Mouse (Mus musculus): ENCODE results near the gene Naf1. TPM values are rescaled to one million over a fixed set of nuclear protein-coding genes. Genes with fewer than 3 reads are reported as not detected.

Gene Naf1
- polyA plus RNA-seq, 1 experiment from 2014 or later = 5.2 TPM

GRCm38 (mm10) chr8:66891879-66892278 lies 31.9 kb downstream of the Naf1 start:
- ATAC-seq (replicated peaks; ENCODE audit: low FRiP score, low TSS enrichment, low read depth) = no peak
- no peak overlapping the region for H3K4me3 ChIP-seq (ENCODE audit: low read depth, low read length)
- no peak overlapping the region for H3K9ac ChIP-seq (ENCODE audit: low read length)
- no peak overlapping the region for H3K4me2 ChIP-seq (ENCODE audit: low read length)
- 84% methylated on average over 2 of the region's 2 CpGs for WGBS
- no peak overlapping the region for H3K27ac ChIP-seq (ENCODE audit: low read depth)
- no peaks in the 10 kb centered on the region for H3K27me3 ChIP-seq (replicated peaks; ENCODE audit: control insufficient read depth, insufficient read depth, low read length)
- H3K4me1 ChIP-seq (replicated peaks; ENCODE audit: control insufficient read depth, insufficient read depth, low read length) = no peaks in the 10 kb centered on the region
- no peak for DNase-seq (ENCODE audit: low spot score)
- H3K36me3 ChIP-seq (ENCODE audit: control insufficient read depth, insufficient read depth, low read length) = peaks cover 7% of the 10 kb centered on the region; the same call in 1 of the 2 replicates
- H3K9me3 ChIP-seq (ENCODE audit: control insufficient read depth, low read length) = no peaks in the 10 kb centered on the region

DNA sequence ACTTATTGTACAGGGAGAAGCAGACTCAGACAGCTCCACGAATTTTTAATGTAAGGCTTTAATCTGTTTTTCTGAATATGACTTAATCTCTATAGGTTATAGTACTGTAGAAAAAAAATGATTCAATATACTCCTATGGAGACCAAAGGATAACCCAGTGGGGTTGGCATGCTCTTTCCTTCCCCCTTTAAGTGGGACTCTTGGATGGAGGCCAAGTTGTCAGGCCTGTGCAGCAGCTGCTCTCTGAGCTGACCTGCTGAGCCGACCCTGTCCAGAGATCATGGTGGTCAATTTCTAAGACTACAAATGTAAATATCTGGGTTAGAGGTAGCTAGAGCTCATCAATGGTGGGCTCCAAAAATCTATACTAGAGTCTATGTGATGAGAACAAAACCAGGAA lies 45.0 kb downstream of the Naf1 start:
- H3K27me3 ChIP-seq (replicated peaks; ENCODE audit: control insufficient read depth, insufficient read depth, low read length) = no peaks in the 10 kb centered on the region
- no peak overlapping the region for H3K4me2 ChIP-seq (ENCODE audit: low read length)
- no peak overlapping the region for H3K9ac ChIP-seq (ENCODE audit: low read length)
- H3K27ac ChIP-seq (ENCODE audit: low read depth) = no peak overlapping the region
- 65% methylated on average over 2 of the region's 2 CpGs for WGBS
- H3K4me3 ChIP-seq (ENCODE audit: low read depth, low read length) = no peak overlapping the region
- DNase-seq (ENCODE audit: low spot score) (no peak), ATAC-seq (replicated peaks; ENCODE audit: low FRiP score, low TSS enrichment, low read depth) (no peak)
- H3K4me1 ChIP-seq (replicated peaks; ENCODE audit: control insufficient read depth, insufficient read depth, low read length) = no peaks in the 10 kb centered on the region
- no peaks in the 10 kb centered on the region for H3K36me3 ChIP-seq (ENCODE audit: control insufficient read depth, insufficient read depth, low read length)
- no peaks in the 10 kb centered on the region for H3K9me3 ChIP-seq (ENCODE audit: control insufficient read depth, low read length)

- H3K9ac ChIP-seq (ENCODE audit: low read length) = no peak overlapping the region
- DNase-seq (ENCODE audit: low spot score) = no peak
- no peaks in the 10 kb centered on the region for H3K36me3 ChIP-seq (ENCODE audit: control insufficient read depth, insufficient read depth, low read length)
- no peaks in the 10 kb centered on the region for H3K4me1 ChIP-seq (replicated peaks; ENCODE audit: control insufficient read depth, insufficient read depth, low read length)
- no peaks in the 10 kb centered on the region for H3K27me3 ChIP-seq (replicated peaks; ENCODE audit: control insufficient read depth, insufficient read depth, low read length)
- H3K9me3 ChIP-seq (ENCODE audit: control insufficient read depth, low read length) = no peaks in the 10 kb centered on the region
- H3K27ac ChIP-seq (ENCODE audit: low read depth) = no peak overlapping the region
- ATAC-seq (replicated peaks; ENCODE audit: low FRiP score, low TSS enrichment, low read depth) = no peak
- H3K4me2 ChIP-seq (ENCODE audit: low read length) = no peak overlapping the region
- H3K4me3 ChIP-seq (ENCODE audit: low read depth, low read length) = no peak overlapping the region
- 92% methylated on average over 4 of the region's 4 CpGs for WGBS
Measured at GRCm38 (mm10) chr8:66905557-66905956, 45.5 kb downstream of the Naf1 start.

- no peak overlapping the region for H3K27ac ChIP-seq (ENCODE audit: low read depth)
- DNase-seq (ENCODE audit: low spot score) = no peak
- 82% methylated on average over 8 of the region's 8 CpGs for WGBS
- ATAC-seq (replicated peaks; ENCODE audit: low FRiP score, low TSS enrichment, low read depth) = no peak
- H3K36me3 ChIP-seq (ENCODE audit: control insufficient read depth, insufficient read depth, low read length) = no peaks in the 10 kb centered on the region
- H3K4me3 ChIP-seq (ENCODE audit: low read depth, low read length) = no peak overlapping the region
- H3K27me3 ChIP-seq (replicated peaks; ENCODE audit: control insufficient read depth, insufficient read depth, low read length) = no peaks in the 10 kb centered on the region
- no peak overlapping the region for H3K9ac ChIP-seq (ENCODE audit: low read length)
- H3K4me2 ChIP-seq (ENCODE audit: low read length) = no peak overlapping the region
- H3K4me1 ChIP-seq (replicated peaks; ENCODE audit: control insufficient read depth, insufficient read depth, low read length) = no peaks in the 10 kb centered on the region
- no peaks in the 10 kb centered on the region for H3K9me3 ChIP-seq (ENCODE audit: control insufficient read depth, low read length)
Measured at GRCm38 (mm10) chr8:66906116-66906515, 46.1 kb downstream of the Naf1 start.

DNA sequence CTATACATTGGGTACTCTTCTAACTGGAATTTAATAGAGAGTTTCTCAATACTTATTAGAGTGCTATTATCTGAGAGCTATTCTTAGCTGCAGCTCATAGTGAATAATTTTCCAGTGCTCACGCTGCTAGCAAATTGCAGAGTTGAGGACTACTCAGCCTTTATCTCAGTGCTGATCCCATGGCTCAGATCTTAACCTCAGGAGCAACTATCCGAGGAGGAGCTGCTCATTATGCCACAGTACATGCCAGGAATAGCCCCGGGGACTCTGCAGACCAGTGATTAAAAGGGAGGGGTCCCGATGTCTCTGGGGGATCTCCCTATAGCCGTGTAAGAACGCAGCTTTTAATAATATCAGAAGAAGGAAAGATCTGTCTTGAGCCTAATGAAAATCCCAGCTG lies 50.7 kb downstream of the Naf1 start:
- no peak overlapping the region for H3K9ac ChIP-seq (ENCODE audit: low read length)
- ATAC-seq (replicated peaks; ENCODE audit: low FRiP score, low TSS enrichment, low read depth) (no peak), DNase-seq (ENCODE audit: low spot score) (no peak)
- no peaks in the 10 kb centered on the region for H3K36me3 ChIP-seq (ENCODE audit: control insufficient read depth, insufficient read depth, low read length)
- H3K4me1 ChIP-seq (replicated peaks; ENCODE audit: control insufficient read depth, insufficient read depth, low read length) = no peaks in the 10 kb centered on the region
- WGBS = 46% methylated on average over 6 of the region's 6 CpGs
- H3K27ac ChIP-seq (ENCODE audit: low read depth) = no peak overlapping the region
- no peak overlapping the region for H3K4me3 ChIP-seq (ENCODE audit: low read depth, low read length)
- no peak overlapping the region for H3K4me2 ChIP-seq (ENCODE audit: low read length)
- no peaks in the 10 kb centered on the region for H3K9me3 ChIP-seq (ENCODE audit: control insufficient read depth, low read length)
- no peaks in the 10 kb centered on the region for H3K27me3 ChIP-seq (replicated peaks; ENCODE audit: control insufficient read depth, insufficient read depth, low read length)

DNA sequence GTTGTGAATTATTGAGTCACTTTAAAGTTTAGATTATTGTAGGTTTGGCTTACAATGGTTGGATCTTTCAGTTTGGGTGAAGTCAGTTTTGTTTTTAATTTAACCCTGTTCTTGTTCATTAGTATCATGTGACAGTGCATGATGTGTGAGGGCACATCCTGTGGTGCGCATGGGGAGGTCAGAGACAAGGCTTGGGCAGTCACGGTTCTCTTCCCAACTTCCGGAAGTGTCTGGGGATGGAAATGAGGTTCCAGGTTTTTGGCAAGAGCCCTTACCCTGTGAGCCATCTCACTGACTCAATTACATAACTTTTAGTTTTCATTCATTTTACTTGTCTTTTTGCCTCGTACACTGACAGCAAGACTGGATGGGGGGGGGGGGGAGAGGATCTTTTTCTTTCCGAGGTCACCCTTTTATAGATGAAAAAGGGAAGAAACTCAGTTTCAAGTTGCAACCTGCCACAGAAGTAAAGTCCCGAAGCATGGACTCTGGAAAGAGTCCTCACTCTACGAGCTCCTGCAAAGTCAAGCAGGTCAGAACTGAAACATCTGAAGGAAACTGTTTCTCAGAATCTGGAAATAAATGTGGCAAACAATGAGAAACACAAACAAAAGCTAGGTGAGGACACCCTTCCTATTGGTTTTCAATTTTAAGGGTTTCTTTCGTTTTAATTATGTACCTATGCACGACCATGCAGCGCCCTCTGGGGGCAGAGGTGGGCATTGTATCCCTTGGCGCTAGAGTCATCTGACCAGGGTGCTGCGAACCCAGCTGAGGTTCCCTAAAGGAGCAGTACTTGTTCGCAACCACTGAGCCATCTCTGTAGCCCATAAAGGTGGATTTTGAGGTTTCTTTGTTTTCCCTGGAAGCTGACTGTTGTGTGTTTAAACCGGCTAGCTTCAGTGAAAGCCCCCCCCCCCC lies 53.9 kb downstream of the Naf1 start:
- Histone ChIP-seq H3K4me3 (ENCODE audit: low read depth, low read length) (no peak overlapping the region), H3K27me3 (replicated peaks; ENCODE audit: control insufficient read depth, insufficient read depth, low read length) (no peaks in the 10 kb centered on the region), H3K36me3 (ENCODE audit: control insufficient read depth, insufficient read depth, low read length) (no peaks in the 10 kb centered on the region), H3K9ac (ENCODE audit: low read length) (no peak overlapping the region), H3K27ac (ENCODE audit: low read depth) (no peak overlapping the region), H3K4me2 (ENCODE audit: low read length) (no peak overlapping the region), H3K9me3 (ENCODE audit: control insufficient read depth, low read length) (no peaks in the 10 kb centered on the region), H3K4me1 (replicated peaks; ENCODE audit: control insufficient read depth, insufficient read depth, low read length) (no peaks in the 10 kb centered on the region)
- ATAC-seq (replicated peaks; ENCODE audit: low FRiP score, low TSS enrichment, low read depth) (no peak), DNase-seq (ENCODE audit: low spot score) (no peak)
- 69% methylated on average over 14 of the region's 14 CpGs for WGBS

- WGBS = 70% methylated on average over 7 of the region's 7 CpGs
- Histone ChIP-seq H3K36me3 (ENCODE audit: control insufficient read depth, insufficient read depth, low read length) (no peaks in the 10 kb centered on the region), H3K4me1 (replicated peaks; ENCODE audit: control insufficient read depth, insufficient read depth, low read length) (no peaks in the 10 kb centered on the region), H3K27ac (ENCODE audit: low read depth) (no peak overlapping the region), H3K9ac (ENCODE audit: low read length) (no peak overlapping the region), H3K9me3 (ENCODE audit: control insufficient read depth, low read length) (no peaks in the 10 kb centered on the region), H3K4me3 (ENCODE audit: low read depth, low read length) (no peak overlapping the region), H3K4me2 (ENCODE audit: low read length) (no peak overlapping the region), H3K27me3 (replicated peaks; ENCODE audit: control insufficient read depth, insufficient read depth, low read length) (no peaks in the 10 kb centered on the region)
- ATAC-seq (replicated peaks; ENCODE audit: low FRiP score, low TSS enrichment, low read depth) (no peak), DNase-seq (ENCODE audit: low spot score) (no peak)
Measured at GRCm38 (mm10) chr8:66916056-66916455, 56.0 kb downstream of the Naf1 start.

DNA sequence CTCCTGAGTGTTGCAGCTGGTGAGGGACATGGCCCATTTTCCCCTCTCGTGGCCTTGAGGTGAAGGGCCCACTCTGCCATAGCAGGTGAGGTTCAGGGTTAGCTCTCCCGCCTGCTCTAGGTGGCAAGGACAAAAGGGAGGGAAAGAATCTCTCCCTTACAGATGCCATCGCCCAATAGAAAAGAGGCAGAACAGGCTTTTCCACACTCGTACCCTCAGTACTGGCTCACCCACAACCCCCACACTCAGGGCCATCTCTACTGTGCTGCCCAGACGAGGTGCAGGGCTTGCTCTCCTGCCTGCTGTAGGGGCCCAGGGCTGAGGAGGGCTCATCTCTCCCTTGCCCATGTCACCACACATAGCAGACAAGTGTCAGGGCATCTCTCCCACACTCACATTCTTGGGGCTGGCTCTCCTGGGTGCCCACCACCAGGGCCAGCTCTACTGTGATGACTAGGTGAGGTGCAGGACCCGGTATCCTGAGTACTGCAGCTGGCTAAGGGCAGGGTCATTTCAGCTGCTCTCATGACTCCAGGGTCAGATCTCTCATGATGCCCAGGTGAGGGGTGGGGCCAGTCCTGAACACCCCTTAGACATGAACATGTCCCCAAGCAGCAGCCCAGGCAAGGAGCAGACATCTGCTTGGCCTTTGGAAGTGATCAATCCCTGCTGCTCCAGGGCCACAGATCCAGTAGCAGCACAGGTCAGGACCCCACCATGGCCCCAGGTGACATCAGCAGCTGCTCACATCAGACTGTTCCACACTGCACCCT lies 57.9 kb downstream of the Naf1 start:
- no peak overlapping the region for H3K9ac ChIP-seq (ENCODE audit: low read length)
- H3K4me1 ChIP-seq (replicated peaks; ENCODE audit: control insufficient read depth, insufficient read depth, low read length) = no peaks in the 10 kb centered on the region
- DNase-seq (ENCODE audit: low spot score) (no peak), ATAC-seq (replicated peaks; ENCODE audit: low FRiP score, low TSS enrichment, low read depth) (no peak; the same call in 1 of the 2 replicates)
- H3K36me3 ChIP-seq (ENCODE audit: control insufficient read depth, insufficient read depth, low read length) = no peaks in the 10 kb centered on the region
- H3K9me3 ChIP-seq (ENCODE audit: control insufficient read depth, low read length) = no peaks in the 10 kb centered on the region
- H3K4me2 ChIP-seq (ENCODE audit: low read length) = no peak overlapping the region
- no peak overlapping the region for H3K4me3 ChIP-seq (ENCODE audit: low read depth, low read length)
- no peaks in the 10 kb centered on the region for H3K27me3 ChIP-seq (replicated peaks; ENCODE audit: control insufficient read depth, insufficient read depth, low read length)
- WGBS = 63% methylated on average over 6 of the region's 6 CpGs
- H3K27ac ChIP-seq (ENCODE audit: low read depth) = no peak overlapping the region
